Mouse (Mus musculus): ENCODE measurements around the gene Fam129c.

The Fam129c gene

DNA sequence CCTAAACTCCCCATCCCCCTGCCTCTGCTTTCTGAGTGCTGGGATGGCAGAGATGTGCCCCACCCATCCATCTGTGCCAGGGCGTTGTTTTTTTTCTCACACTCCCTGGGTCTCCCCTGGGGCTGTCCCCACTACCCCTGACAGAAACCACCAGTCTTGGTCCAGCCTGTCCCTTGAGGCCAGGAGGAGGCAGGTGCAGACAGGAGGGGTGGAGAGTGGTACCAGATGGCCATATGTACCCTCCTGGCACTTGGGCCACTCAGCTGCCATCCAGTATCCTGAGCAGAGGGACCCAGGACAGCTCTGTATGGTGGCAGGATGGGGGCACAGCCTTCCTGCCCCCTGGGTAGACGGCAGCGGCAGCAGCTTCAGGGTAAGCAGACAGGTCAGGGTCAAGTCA, at the start of gene Fam129c:
Gene Fam129c, plus strand, starts transcription at position 198 of the 400 bp plus-strand sequence.
- DNase-seq (ENCODE audit: extremely low read depth, low read depth, low spot score): no peak

DNA sequence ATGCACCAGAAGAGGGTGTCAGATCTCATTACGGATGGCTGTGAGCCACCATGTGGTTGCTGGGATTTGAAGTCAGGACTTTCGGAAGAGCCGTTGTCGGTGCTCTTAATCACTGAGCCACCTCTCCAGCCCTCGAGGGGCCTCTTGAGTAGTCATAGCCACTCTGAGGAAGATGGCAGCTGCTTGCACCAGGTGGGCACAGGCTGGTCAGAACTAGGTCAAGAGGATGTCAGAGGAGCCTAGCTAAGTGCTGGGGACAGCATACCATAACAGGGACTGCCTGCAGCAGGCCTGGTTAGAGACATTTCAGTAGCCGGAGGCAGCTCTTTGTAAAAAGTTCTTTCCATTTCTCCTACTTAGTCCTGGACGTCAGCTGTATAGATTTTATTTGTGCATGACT, 46.7 kb upstream of the Fam129c start:
- no peak for DNase-seq (ENCODE audit: extremely low read depth, low read depth, low spot score)

DNA sequence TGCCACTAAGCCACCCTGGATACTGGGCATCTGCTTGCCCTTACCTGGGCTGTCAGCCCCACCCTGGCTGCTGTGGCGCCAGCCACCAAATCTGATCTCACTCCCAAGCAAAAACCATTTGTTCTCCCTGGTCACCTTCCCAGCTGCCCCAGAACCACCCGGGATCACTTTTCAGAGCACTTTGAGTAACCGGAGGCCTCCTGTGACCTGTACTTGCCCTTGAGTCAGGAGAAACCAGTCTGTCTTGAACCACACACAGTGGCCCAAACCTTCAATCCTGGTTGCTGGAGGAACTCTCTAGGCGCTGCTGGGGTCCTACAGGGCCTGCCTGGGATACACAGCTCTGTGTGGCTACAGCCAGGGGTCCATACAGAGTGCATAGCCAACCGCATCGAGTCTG, 44.7 kb upstream of the Fam129c start:
- DNase-seq (ENCODE audit: extremely low read depth, low read depth, low spot score): no peak

DNA sequence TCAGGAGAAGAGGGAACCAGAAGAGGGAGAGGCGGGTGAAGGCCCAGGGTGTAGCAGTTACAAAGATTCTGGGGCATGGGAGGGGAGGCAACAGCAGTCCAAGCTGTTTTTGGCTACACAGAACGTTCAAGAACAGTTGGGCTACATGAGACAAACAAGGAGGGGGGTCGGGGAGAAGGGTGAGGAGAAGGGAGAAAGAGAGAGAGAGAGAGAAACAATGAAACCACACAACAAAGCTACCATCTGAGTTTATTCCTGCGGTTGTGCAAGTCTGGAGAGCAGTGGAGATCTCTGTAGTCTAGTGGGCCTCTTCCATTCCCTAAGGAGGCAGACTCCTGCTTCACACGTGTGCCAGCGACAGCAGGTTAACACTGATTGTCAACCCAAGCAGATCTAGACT, 43.4 kb upstream of the Fam129c start:
- DNase-seq (ENCODE audit: extremely low read depth, low read depth, low spot score): no peak

DNA sequence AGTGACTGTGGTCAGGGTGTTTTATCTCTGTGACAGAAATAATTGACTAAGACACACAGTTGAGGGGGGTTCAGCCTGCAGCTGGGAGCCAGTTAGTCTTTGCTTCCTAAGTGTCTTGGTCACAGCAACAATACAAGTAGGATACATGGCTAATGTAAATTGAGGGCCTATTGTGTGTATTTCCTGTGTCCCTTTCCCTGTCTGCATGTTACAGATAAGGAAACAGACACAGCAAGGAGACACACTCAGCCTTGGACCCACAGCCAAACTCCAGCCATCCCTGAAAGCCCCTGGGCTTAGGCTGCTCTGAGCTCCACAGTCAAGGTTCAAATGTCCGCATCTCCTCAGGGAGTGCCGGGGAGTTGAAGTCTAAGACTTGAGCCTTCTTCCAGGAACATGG, 42.8 kb upstream of the Fam129c start:
- DNase-seq (ENCODE audit: extremely low read depth, low read depth, low spot score): no peak

DNA sequence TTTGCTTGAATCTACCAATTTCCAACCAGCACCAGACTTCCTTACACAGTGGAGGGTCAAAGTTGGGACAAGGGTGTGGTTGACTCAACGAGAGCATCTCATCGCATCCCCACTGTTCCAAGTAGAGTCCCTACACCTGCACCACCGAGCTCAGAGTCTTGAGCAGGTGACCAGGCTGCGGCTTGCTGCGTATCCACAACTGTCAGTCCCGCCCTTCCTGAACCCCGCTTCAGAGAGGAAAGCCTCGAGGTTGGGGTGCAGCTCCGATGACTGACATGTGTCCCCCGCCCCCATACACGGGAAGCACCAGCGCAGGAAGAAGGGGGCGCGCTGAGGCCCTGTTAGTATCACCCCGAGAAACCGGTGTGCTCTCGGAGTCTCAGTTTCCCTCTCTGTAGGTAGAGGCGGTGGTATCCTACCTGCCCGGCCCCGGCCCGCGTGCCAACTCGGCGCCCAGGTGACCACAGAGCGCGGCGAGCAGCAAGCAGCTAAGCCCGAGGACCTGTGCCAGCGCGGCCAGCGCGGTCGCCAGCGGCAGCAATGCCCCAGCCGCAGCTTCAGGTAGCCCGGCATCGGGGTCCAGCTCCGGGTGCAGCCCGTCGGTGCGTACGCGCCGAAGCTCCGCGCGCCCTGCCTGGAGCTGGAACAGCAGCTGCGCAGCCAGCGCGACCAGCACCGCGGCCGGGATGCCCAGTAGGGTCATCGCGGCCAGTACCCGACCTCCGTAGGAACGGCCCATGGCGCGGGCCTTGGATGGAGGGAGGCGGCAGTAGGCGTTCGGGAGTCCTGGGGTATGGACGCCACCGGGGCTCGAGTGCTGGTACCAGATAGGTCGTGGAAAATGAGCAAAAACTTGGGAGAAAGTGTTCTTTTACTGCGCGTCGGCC, 39.1 kb upstream of the Fam129c start, which contains the start of gene Tmem221:
Gene Tmem221, minus strand, starts transcription at position 801 of the 887 bp plus-strand sequence.
- DNase-seq (ENCODE audit: extremely low read depth, low read depth, low spot score): no peak

DNA sequence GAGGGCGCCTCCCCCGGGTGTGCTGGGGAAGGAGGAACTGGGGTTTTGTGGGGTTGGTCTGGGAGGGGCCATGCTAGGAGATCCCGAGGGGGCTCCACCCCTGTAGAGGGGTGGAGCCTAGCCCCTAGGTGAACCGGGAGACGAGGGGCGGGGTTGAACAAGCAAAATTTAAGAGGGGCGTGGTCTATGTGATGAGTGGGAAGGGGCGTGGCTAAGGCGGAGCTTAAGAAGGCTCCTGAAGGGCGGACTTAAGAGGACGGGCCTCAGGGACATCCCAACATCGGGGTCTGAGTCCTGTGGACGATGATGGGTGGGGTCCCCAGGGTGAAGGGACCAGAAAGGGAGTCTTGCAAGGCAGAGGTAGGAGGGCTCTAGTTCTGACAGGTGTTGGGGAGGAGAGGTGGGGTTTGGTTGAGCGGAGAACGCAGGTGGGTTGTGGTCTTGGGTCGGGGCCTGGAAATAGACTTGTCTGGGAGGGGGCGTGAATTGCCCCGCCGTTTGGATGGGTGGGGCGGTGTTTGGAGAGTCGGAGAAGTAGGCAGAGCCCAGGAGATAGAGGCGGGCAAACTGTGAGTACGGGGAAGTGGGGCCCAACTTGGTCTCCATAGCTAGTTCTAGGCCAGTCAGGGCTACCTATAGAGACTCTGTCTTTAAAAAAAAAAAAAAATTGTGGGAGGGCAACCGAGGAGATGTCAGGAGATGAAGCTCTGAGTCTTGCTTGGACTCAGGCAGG, 38.3 kb upstream of the Fam129c start:
- DNase-seq (ENCODE audit: extremely low read depth, low read depth, low spot score): no peak

DNA sequence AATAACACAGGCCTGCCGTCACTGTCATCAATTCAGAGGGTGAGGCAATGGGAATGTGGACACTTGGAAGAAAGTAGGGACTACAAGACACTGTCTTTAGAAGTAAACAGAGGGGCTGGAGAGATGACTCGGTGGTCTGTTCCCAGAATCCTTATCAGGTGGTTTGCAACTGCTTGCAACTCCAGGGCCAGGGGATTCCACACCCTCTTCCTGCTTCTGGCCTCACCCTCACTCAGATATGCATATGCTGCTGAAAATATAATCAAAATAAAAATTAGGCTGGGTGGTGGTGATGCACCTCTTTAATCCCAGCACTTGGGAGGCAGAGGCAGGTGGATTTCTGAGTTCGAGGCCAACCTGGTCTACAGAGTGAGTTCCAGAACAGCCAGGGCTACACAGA, 37.4 kb upstream of the Fam129c start:
- DNase-seq (ENCODE audit: extremely low read depth, low read depth, low spot score): no peak

DNA sequence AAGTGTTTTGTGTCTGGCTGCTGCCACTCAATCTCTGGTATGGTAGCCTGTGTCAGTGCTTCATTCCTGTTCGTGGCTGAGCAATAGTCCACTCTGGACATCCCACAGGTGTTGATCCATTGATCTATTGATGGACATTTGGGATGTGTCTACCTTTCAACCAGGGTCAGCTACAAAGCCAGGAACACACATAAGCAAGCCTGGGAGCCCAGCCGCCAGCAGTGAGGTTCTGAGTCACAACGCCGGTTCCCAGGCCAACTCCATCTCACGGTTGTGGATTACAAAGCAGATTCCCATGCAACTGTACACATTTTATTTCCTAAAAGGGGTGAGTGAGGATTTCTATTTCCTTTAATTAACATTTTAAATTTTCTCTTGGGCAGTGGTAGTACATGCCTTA, 36.7 kb upstream of the Fam129c start:
- DNase-seq (ENCODE audit: extremely low read depth, low read depth, low spot score): no peak

DNA sequence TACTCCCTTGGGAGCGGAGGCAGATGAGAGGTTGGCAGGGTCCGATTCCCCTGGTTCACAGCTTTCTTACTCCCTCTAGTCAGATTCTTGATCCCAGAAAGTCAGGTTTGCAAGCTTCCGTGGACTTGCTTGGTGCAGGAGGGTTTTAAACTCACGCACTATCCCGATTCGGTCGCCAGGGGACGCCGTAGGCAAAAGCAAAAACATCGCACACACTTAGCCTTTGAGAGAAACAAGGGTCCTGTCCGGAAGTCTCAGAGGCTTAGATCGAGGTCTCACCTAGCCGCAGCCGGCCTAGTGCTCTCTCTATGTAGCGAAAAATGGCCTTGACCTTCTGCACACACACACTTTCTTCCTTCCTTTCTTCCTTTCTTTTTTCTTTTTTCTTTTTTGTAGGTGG, 36.0 kb upstream of the Fam129c start:
- no peak for DNase-seq (ENCODE audit: extremely low read depth, low read depth, low spot score)

DNA sequence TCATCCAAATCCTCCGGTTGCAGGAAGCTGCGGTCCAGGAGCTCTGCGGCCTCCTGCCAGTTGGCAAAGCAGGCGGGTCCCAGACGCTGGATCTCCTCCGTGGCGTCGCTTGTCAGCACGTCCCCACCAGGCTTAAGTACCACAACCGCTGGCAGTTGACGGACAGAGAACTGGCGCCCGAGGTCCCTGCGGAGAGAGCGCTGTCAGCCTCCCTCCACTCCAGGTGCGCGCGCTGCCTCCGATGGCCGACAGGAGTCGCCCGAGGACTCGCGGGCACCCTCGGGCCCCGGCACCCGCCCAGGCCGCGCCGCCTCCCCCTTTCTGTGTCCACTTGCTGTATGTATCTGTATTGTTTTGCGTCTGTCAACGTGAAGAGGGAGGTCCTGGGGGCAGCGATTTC, 34.7 kb upstream of the Fam129c start:
- no peak for DNase-seq (ENCODE audit: extremely low read depth, low read depth, low spot score)

DNA sequence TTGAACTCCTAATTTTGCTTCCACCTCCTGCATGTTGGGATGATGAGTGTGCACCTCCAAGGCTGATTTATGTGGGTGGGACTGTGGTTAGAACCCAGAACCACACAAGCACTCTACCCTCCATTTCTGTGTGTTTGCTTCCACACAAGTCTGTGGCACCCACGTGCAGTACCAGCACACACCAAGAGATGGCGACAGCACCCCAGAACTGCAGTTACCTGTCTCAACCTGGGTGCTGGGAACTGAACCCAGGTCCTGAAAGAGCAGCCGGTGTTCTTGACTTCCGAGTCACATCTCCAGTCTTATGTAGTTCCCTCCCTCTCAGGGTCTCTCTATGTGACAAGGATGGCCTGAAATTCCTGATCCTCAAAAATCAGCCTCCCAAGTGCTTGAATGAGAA, 33.5 kb upstream of the Fam129c start:
- no peak for DNase-seq (ENCODE audit: extremely low read depth, low read depth, low spot score)

DNA sequence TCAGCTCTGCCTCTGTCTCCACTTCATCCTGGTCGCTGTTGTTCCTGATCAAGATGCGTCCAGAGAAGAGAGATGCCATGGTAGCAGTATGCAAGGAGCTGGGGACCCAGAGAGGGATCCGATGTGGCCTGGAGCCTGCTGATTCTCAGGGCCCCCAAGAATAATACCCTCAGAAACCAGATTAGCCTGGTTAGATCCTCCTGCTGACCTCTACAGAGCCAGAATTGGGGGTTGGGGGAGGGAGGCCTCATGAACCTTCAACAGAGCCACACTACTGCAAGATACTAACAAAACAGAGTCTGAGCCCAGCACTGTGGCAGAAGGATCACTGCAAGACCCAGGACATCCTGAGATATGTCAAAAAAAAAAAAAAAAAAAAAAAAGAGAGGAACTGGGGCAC, 30.9 kb upstream of the Fam129c start, which contains the start of gene Nxnl1:
Gene Nxnl1, minus strand, starts transcription at position 101 of the 400 bp plus-strand sequence.
- DNase-seq (ENCODE audit: extremely low read depth, low read depth, low spot score): no peak

DNA sequence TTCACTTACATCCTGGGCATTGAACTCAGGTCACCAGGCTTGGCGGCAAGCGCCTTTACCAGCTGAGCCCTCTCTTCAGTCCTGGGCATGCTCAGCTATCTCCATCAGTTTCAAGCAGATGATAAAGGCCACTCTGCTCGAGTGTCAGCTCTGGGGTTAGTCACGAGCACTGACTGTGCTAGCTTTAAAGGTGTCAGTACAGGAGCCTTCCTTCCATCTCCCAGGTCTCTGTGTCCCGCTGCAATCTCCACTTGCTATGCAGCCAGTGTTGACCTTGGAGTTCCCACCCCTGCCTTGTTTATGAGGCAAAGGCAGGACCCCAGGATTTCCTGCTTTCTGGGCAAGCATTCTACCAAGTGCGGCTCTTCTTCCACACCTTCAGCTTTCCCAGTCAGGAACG, 29.9 kb upstream of the Fam129c start:
- no peak for DNase-seq (ENCODE audit: extremely low read depth, low read depth, low spot score)

DNA sequence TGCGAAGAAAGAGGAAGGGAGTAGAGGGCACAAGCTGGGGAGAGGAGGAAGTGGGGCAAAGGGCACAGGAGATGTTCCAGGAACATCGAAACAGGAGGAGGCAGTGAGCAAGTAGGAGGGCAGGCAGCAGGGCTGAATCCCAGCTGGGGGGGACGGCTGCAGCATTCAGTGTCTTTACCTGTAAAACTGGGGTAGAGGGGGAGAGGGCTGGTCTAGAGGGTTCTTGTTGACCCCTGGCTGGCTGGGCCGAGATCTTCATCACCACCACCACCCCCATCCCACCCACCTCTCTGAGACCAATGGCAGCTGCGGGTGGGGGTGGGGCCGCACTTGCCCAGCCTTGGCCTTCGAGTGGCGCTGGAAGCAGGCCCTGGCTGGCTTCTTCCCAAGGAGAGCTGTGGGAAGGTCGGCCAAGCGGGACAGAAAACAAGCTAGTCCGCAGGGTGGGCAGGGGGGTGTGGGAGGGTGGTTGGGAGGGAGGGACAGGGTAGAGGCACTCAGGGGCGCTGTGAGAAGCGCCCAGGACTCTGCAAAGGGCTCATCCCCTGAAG, 29.0 kb upstream of the Fam129c start, which contains the start of gene Slc27a1:
Gene Slc27a1, plus strand, starts transcription at position 496 of the 551 bp plus-strand sequence.
- no peak for DNase-seq (ENCODE audit: extremely low read depth, low read depth, low spot score)

DNA sequence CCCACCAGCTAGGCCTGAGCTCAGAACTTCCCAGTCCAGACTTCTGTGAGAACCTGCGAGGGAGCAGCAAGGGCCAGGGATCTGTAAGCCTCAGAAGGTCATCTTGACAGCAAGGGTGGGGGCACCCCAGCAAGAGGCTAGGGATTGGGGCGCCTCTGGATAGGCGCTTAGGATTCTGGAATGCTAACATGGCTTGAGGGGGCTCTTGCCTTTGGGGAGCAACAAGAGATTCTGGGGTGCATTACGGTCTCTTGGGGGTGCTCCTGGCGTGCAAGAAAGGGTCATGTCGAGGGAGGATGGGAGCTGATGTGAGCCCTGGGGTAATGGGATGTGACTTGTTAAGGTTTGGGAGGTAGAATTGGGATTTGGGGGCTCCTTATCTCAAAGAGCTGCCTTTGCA, 28.5 kb upstream of the Fam129c start:
- DNase-seq (ENCODE audit: extremely low read depth, low read depth, low spot score): no peak

DNA sequence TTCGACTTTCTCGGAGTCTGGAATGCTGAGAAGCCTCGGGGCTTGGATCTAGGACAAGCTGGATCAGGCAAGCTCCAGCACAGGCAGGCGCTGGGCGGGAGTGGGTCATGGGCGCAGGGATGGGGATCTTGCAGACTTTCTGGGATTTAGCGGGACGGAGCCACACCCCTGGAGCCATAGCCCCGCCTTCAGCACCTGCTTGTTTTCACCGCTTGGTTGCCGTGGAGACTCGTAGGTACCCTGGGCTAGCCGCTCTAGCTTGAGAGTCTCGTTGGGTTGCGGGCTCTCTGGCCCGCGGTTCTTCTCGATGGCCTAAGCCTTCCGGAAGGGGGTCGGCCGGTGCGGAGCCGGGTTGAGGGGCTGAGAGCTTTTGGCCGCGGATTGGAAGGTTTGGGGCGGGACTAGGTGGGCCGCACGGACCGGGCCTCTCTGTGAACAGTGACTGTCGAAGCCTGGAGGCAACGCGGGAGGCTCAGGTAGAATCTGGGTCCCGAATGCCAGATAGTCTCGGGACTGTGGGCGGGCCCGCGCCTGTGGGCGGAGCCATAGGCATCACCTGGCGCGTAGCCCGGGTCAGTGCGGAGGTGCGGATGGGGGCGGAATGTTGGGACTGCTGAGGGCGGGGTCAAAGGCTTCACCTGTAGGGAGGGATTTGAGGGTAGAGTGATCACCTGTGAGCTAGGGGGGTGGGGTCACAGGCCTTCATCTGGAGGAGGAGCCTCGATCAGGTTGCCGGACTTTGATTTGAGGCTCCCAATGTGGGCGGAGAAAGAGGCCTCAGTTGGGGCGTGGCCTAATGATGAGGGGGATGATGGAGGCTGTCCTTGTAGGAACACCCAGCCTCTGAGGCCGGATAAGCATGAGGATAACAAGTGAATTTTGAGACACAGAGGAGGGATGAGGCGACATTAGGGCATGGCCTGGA, 27.8 kb upstream of the Fam129c start:
- DNase-seq (ENCODE audit: extremely low read depth, low read depth, low spot score): peak; percentile 92

DNA sequence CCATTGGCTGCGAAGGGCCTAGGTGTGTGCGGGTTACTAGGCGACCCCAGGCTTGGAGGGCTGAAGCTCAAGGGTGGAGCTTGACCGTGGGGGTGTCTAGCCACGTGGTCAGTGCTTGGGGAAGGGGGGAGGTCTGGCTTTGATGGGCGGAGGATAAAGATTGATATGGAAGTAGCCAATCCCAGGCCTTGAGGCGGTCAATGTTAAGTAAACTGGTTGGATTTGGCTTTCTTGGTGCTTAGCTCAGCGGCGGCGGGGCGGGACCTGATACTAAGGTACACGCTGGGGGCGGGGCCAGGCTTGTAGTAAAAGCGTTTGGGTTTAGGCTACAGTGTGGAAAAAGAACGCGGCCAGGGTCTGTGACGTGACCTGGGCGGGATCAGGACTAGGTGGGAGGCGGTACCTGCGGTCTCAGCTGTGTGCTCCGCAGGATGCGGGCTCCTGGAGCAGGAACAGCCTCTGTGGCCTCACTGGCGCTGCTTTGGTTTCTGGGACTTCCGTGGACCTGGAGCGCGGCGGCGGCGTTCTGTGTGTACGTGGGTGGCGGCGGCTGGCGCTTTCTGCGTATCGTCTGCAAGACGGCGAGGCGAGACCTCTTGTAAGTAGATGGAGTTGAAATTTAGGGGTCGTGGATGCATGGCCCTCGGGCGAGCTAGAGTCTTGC, 27.0 kb upstream of the Fam129c start:
- peak; percentile 94 for DNase-seq (ENCODE audit: extremely low read depth, low read depth, low spot score)

DNA sequence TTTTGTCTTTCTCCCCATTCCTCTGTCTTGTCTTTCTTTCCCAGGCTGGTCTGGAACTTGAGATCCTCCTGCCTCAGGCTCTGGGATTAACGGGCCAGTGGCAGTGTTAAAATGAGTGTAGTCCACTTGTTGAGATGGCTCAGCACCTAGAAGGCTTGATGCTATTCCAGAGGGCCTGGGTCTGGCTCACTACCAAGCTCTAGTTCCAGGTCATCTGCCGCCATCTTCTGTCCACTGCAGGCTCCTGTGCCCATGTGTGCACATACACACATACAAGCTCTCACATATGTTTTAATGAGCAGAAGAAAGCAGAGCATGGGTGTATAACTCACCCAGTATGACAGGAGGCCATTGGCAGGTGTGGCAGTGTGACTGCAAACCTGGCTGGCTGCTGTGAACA, 25.4 kb upstream of the Fam129c start:
- no peak for DNase-seq (ENCODE audit: extremely low read depth, low read depth, low spot score)

Data from fat pad, adult 2 months (tissue).